Mouse (Mus musculus): ENCODE results near the gene Strn4.

Gene Strn4

DNA sequence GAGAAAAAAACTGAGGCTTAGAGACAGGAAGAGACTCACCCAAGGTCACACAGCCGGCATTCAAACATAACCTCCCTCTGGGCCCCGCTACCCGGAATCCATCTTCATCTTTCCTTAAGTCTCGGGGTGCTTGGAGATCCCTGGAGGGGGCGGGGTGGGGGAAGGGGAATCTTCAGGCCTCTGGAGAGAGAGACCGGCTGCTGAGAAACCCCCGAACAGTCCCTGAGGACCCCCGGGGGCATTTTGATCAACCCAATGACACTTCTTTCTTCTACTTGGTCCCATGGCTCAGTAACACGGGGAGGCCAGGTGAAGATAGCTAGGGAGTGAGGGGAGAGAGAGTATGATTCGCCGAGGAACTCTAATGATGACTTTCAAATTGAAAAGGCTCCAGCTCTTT, 60.3 kb downstream of the Strn4 start:
- DNase-seq (ENCODE audit: low spot score) = no peak

DNA sequence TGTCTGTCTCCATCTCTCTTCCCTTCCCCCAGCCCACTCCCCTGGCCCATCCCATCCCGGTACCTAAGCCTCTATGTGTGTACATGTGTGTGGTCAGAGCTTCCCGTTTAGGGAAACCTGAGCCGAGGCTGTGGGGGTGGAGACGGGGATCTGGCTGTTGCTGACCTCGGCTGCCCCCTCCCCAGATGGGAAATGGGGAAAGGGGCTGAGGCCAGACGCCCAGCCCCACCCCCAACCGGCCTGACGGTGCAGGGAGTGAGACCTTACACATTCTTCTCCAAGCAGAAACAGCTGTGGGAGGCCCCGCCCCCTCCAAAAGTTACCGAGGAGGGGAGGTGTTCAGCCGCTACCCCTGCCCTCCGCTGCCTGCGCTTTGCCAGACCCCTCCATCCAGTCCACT, 60.9 kb downstream of the Strn4 start:
- peak; percentile 89 for DNase-seq (ENCODE audit: low spot score)

DNA sequence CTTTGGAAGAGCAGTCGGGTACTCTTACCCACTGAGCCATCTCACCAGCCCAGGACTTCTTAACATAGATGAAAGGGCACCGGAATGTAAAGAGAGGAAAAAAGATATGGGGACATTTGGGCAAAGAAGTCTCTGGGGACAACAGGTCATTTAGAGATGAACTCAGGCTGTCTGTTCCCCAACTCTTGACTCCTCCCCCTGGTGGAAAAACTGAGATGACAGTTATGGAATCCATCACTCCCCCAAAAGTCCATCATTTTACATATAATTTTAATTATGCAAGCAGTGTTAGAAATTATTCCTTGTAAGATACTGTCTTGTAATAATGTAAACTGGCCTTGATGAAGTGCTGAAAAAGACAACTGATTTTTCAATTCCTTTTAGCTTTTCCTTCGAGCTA, 62.0 kb downstream of the Strn4 start:
- DNase-seq (ENCODE audit: low spot score) = no peak

DNA sequence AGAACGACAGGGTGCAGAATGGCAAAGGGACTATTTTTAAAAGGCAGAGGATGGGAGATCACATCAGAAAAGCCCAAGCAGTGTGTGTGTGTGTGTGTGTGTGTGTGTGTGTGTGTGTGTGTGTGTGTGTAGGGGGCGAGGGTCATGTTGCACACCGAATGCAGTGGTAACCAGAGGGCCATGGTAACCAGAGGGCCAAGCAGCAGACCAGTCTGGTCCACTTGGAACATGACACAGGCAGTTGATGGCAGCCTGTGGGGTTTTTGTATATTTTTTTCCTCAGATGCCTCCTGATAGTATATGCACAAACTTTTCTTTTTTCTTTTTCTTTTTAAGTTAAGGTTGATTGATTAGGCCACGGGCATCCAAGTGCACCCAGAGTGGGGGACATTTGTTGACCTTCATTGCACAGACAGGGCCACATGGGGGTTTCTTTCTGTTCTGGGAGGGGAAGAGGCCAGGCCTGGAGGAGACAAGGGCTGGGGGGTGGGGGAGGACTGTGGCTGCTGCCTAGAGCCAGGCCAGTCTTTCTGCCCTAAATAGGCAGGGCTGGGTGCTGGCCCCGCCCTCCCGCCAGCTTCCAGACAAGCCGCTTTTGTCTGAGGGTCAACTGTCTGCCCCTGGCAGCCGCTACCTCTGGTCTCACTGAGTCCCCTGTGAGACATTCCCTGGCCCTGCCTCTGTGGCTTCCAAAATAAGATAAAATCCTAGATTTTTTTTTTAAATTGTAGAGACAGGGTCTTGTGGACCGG, 64.3 kb downstream of the Strn4 start:
- DNase-seq (ENCODE audit: low spot score) = peak; percentile 92

DNA sequence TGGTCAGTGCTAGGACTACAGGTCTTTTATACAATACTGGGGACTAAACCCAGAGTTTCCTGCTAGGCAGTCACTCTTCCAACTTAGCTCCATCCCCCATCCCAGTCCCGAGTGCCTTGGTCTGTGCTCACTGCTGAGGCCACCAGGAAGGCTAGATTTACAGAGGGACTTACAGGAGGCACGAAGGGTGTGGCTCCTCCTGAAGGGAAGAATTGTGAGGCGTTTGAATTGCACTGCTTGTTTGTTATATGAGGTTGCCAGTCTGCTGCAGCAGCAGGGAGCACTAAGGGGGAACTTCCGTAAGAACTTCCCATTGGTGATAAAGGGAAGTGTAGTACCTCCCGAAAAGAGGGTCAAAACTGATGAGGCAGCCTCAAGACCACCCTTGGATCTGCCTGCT, 64.9 kb downstream of the Strn4 start:
- no peak for DNase-seq (ENCODE audit: low spot score)

DNA sequence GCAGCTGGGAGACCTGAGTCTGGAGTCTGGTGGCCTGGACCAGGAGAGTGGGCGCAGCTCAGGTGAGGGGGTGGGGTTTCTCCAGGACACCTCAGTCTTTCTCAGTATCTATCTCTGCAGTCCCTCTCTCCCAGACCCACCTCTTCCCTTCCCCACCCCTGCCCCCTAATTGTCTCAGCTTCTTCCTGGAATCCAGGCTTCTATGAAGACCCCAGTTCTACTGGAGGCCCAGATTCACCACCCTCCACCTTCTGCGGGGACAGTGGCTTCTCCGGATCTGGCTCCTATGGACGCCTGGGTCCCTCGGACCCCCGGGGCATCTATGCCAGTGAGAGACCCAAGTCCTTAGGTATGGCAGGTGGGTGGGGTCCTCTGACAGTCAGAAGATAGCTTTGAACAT, 67.5 kb downstream of the Strn4 start:
- DNase-seq (ENCODE audit: low spot score) = no peak

DNA sequence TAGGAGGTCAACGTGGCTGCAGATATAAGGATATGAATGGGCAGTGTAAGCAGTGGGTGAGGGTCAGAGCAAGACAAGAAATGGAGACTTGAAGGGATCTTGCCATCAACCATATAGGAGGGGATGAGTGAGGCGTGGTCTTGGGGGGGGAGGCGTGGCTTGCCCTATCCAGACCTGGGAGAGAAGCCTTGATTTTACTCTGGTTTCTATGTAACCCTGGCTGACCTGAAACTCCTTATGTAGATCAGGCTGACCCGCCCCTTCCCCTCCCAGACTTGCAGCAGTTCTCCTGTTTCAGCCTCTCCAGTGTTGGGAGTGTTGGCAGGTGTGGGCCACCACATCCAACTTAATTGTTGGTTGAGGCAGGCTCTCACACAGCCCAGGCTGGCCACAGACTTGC, 68.6 kb downstream of the Strn4 start:
- DNase-seq (ENCODE audit: low spot score) = no peak

DNA sequence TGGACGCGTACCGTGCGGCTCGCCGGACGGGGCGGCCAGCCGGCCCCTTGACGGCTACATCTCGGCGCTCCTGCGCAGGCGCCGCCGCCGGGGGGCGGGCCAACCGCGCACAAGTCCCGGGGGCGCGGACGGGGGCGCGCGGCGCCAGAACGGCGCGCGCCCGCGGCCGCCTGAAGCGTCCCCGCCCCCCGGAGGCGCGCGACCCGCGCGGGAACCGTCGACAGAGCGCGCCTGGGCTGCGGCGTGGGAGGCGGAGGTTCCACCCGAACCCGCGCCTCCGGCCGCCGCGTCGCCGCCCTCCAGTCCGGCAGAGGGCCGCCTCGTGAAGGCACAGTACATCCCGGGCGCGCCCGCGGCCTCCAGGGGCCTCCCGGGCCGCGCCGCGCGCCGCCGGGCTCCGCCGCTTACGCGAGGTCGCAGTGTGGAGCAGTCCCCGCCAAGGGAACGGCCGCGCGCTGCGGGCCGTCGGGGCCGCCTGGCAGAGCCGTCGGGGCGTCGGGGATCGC, 69.6 kb downstream of the Strn4 start:
- DNase-seq (ENCODE audit: low spot score) = no peak

DNA sequence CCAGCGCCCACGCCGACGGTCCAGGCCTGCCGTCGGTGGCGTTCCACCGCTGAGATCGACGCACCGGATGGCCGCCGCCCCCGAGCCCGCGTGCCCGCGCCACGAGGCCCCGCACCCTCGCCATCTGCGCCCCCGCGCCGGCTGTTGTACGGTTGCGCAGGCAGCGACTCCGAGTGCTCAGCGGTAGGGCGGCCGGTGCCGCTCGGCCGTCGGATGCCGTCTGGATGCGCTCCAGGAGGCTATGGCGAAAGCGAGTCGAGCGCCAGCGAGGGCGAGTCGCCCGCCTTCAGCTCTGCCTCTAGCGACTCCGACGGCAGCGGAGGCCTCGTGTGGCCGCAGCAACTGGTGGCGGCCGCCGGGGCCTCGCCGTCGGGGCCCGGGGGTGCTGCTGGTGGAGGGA, 70.2 kb downstream of the Strn4 start:
- no peak for DNase-seq (ENCODE audit: low spot score)

Data from embryo, embryonic 10 days (tissue).